Mouse (Mus musculus): ENCODE results near the gene Hist2h3c2. TPM values are rescaled to one million over a fixed set of nuclear protein-coding genes. Genes with fewer than 3 reads are reported as not detected.
A peak's percentile ranks its signal among the peaks of the same experiment; 100 is the strongest.
"Not testable (repeated sequence)": the region's sequence is repeated elsewhere in the genome, so short reads cannot be mapped to it uniquely, and the experiment has no call there.

Gene Hist2h3c2
- polyA plus RNA-seq, 1 experiment from 2014 or later = 9.8 TPM

DNA sequence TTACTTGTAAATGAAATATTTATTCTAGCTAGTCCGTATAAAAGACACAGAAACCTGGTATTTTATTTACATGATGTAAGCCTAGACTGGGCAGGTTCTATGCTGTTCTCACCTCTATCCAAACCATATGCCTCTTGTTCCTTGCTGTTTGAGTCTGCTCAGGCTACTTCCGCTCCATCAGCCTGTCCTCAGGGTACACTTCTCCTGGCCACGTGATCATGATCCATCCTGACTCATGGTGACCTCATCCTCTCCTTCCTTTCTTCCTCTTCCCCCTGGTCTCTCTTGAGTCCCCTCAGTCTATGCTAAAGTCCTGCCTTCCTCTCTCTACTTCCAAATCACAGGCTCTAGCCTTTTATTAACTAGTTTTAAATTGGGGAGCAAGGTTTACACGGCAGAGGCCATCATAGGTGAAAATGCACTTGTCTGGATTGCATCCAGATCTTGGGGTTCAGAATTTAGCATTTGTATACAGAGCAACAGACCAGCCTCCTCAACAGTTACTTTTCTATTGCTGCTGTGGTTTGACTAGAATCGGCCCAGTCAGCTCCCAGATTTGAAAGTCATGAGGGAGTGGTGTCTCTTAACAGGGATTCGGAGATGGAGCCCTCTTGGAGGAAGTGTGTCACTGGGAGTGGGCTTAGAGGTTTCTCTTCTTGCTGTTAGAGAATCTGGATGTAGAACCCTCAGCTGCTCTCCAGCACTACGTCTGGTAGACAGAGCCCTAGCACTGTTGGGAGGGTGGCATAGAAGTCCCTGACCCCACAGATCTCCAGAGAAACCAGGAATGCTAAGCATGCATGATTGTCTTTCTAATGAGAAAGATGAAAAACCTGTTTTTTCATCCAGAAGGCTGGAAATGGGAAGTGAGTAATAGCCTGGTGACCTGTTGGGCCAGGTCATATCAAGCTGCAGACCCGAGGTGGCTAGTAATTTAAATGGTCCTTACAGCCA, 12.0 kb downstream of the Hist2h3c2 start:
- ATAC-seq (replicated peaks; ENCODE audit: insufficient number of reproducible peaks, low FRiP score, low TSS enrichment, low read depth) = no peak
- H3K27me3 ChIP-seq (ENCODE audit: control insufficient read depth, insufficient read depth, low read length) = no peaks in the 10 kb centered on the region

DNA sequence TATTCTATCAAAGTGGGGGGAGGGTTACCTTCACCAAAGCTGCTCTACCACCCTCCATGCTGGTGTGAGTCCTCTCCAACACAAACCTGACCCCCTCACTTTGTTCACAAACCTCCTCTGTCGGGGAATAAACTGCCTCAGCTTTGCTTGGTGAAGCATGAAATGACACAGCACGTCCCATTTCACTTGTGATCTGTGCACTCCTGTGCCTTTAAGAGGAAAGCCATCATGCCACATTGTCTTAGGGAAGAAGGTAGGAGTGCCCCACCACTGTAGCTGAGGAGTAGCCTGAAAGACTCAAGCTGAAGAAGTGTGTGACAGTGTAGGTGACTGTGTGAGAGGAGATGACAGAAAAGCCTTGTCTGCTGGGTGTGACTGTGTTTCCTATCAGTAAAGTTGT, 13.5 kb downstream of the Hist2h3c2 start:
- peaks cover 5% of the 10 kb centered on the region; the same call in 1 of the 2 replicates for H3K4me1 ChIP-seq (ENCODE audit: control insufficient read depth, insufficient read depth, low read length)
- 24% methylated on average over 2 of the region's 2 CpGs for WGBS
- DNase-seq (ENCODE audit: low spot score) = no peak
- H3K27me3 ChIP-seq (ENCODE audit: control insufficient read depth, insufficient read depth, low read length) = no peaks in the 10 kb centered on the region
- H3K9me3 ChIP-seq (replicated peaks; ENCODE audit: control insufficient read depth, low read length) = no peaks in the 10 kb centered on the region
- H3K4me2 ChIP-seq (ENCODE audit: low read depth, low read length) = no peak overlapping the region
- no peak overlapping the region for H3K4me3 ChIP-seq (ENCODE audit: low read depth, low read length)
- H3K9ac ChIP-seq (replicated peaks; ENCODE audit: low read length) = no peak overlapping the region
- H3K27ac ChIP-seq (replicated peaks; ENCODE audit: low read depth, low read length) = no peak overlapping the region
- no peaks in the 10 kb centered on the region for H3K36me3 ChIP-seq (replicated peaks; ENCODE audit: control insufficient read depth, insufficient read depth, low read depth, low read length)
- ATAC-seq (replicated peaks; ENCODE audit: insufficient number of reproducible peaks, low FRiP score, low TSS enrichment, low read depth) = no peak

More for the DNA sequence above, 12.0 kb downstream of the Hist2h3c2 start:
- Histone ChIP-seq H3K4me3 (ENCODE audit: low read depth, low read length) (no peak overlapping the region), H3K36me3 (replicated peaks; ENCODE audit: control insufficient read depth, insufficient read depth, low read depth, low read length) (no peaks in the 10 kb centered on the region), H3K9ac (replicated peaks; ENCODE audit: low read length) (no peak overlapping the region), H3K4me2 (ENCODE audit: low read depth, low read length) (no peak overlapping the region), H3K9me3 (replicated peaks; ENCODE audit: control insufficient read depth, low read length) (no peaks in the 10 kb centered on the region), H3K4me1 (ENCODE audit: control insufficient read depth, insufficient read depth, low read length) (peaks cover 1% of the 10 kb centered on the region; the same call in 1 of the 2 replicates), H3K27ac (replicated peaks; ENCODE audit: low read depth, low read length) (no peak overlapping the region)
- 62% methylated on average over 8 of the region's 8 CpGs for WGBS
- no peak for DNase-seq (ENCODE audit: low spot score)

GRCm38 (mm10) chr3:96222774-96223173, 16.2 kb downstream of the Hist2h3c2 start:
- H3K27ac ChIP-seq (replicated peaks; ENCODE audit: low read depth, low read length) = no peak overlapping the region
- WGBS = 91% methylated on average over 4 of the region's 4 CpGs
- H3K9ac ChIP-seq (replicated peaks; ENCODE audit: low read length) = no peak overlapping the region
- H3K4me3 ChIP-seq (ENCODE audit: low read depth, low read length) = no peak overlapping the region
- H3K36me3 ChIP-seq (replicated peaks; ENCODE audit: control insufficient read depth, insufficient read depth, low read depth, low read length) = no peaks in the 10 kb centered on the region
- DNase-seq (ENCODE audit: low spot score) = no peak
- ATAC-seq (replicated peaks; ENCODE audit: insufficient number of reproducible peaks, low FRiP score, low TSS enrichment, low read depth) = no peak
- H3K4me1 ChIP-seq (ENCODE audit: control insufficient read depth, insufficient read depth, low read length) = peaks cover 8% of the 10 kb centered on the region
- peak overlapping the region; percentile 7; the same call in 1 of the 2 replicates for H3K4me2 ChIP-seq (ENCODE audit: low read depth, low read length)
- H3K27me3 ChIP-seq (ENCODE audit: control insufficient read depth, insufficient read depth, low read length) = no peaks in the 10 kb centered on the region
- no peaks in the 10 kb centered on the region for H3K9me3 ChIP-seq (replicated peaks; ENCODE audit: control insufficient read depth, low read length)

- WGBS = 19% methylated on average over 9 of the region's 9 CpGs
- no peaks in the 10 kb centered on the region for H3K36me3 ChIP-seq (replicated peaks; ENCODE audit: control insufficient read depth, insufficient read depth, low read depth, low read length)
- H3K4me1 ChIP-seq (ENCODE audit: control insufficient read depth, insufficient read depth, low read length) = peaks cover 8% of the 10 kb centered on the region
Measured at GRCm38 (mm10) chr3:96221640-96222038, 17.3 kb downstream of the Hist2h3c2 start.

GRCm38 (mm10) chr3:96220765-96221639, 17.9 kb downstream of the Hist2h3c2 start, which contains the start of the genes Hist2h2ac and Hist2h2be:
Gene Hist2h2ac, minus strand, starts transcription at chr3:96220880.
Gene Hist2h2be, plus strand, starts transcription at chr3:96221119.
- DNase-seq (ENCODE audit: low spot score) (peak; percentile 94), ATAC-seq (replicated peaks; ENCODE audit: insufficient number of reproducible peaks, low FRiP score, low TSS enrichment, low read depth) (peak; percentile 91)
- peaks cover 8% of the 10 kb centered on the region for H3K4me1 ChIP-seq (ENCODE audit: control insufficient read depth, insufficient read depth, low read length)
- no peaks in the 10 kb centered on the region for H3K36me3 ChIP-seq (replicated peaks; ENCODE audit: control insufficient read depth, insufficient read depth, low read depth, low read length)
- H3K9ac ChIP-seq (replicated peaks; ENCODE audit: low read length) = peak within 1 kb of the TSS; percentile 93
- peak within 1 kb of the TSS; percentile 99 for H3K27ac ChIP-seq (replicated peaks; ENCODE audit: low read depth, low read length)
- peak within 1 kb of the TSS; percentile 82 for H3K4me2 ChIP-seq (ENCODE audit: low read depth, low read length)
- peak within 1 kb of the TSS; percentile 62 for H3K4me3 ChIP-seq (ENCODE audit: low read depth, low read length)
- H3K27me3 ChIP-seq (ENCODE audit: control insufficient read depth, insufficient read depth, low read length) = no peaks in the 10 kb centered on the region
- 1% methylated on average over 43 of the region's 43 CpGs for WGBS
- no peaks in the 10 kb centered on the region for H3K9me3 ChIP-seq (replicated peaks; ENCODE audit: control insufficient read depth, low read length)

More at GRCm38 (mm10) chr3:96221640-96222038, 17.3 kb downstream of the Hist2h3c2 start:
- Histone ChIP-seq H3K4me3 (ENCODE audit: low read depth, low read length) (peak overlapping the region; percentile 62), H3K27me3 (ENCODE audit: control insufficient read depth, insufficient read depth, low read length) (no peaks in the 10 kb centered on the region), H3K27ac (replicated peaks; ENCODE audit: low read depth, low read length) (peak overlapping the region; percentile 99), H3K4me2 (ENCODE audit: low read depth, low read length) (peak overlapping the region; percentile 82), H3K9ac (replicated peaks; ENCODE audit: low read length) (peak overlapping the region; percentile 93), H3K9me3 (replicated peaks; ENCODE audit: control insufficient read depth, low read length) (no peaks in the 10 kb centered on the region)
- DNase-seq (ENCODE audit: low spot score) (no peak), ATAC-seq (replicated peaks; ENCODE audit: insufficient number of reproducible peaks, low FRiP score, low TSS enrichment, low read depth) (no peak)

DNA sequence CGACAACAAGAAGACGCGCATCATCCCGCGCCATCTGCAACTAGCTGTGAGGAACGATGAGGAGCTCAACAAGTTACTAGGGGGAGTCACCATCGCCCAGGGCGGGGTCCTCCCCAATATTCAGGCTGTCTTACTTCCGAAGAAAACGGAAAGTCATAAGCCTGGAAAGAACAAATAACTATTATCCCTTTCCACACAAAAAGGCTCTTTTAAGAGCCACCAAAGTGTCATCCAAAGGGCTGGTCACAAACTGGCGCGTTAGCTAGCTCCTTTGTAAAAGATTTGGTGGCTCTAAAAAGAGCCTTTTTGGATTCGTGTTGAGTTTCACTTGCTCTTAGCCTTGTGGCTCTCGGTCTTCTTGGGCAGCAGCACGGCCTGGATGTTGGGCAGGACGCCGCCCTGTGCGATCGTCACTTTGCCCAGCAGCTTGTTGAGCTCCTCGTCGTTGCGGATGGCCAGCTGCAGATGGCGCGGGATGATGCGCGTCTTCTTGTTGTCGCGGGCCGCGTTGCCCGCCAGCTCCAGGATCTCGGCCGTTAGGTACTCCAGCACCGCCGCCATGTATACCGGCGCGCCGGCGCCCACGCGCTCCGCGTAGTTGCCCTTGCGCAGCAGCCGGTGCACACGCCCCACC, 18.7 kb downstream of the Hist2h3c2 start:
- under 1% methylated on average over 26 of the region's 47 CpGs for WGBS

GRCm38 (mm10) chr3:96219661-96220130, 19.2 kb downstream of the Hist2h3c2 start, which contains the start of the genes Bola1 and Hist2h2ab:
Gene Bola1, minus strand, starts transcription at chr3:96219709.
Gene Hist2h2ab, plus strand, starts transcription at chr3:96219865.
- Histone ChIP-seq H3K4me1 (ENCODE audit: control insufficient read depth, insufficient read depth, low read length) (peaks cover 8% of the 10 kb centered on the region), H3K4me3 (ENCODE audit: low read depth, low read length) (peak within 1 kb of the TSS; percentile 62), H3K27me3 (ENCODE audit: control insufficient read depth, insufficient read depth, low read length) (no peaks in the 10 kb centered on the region), H3K27ac (replicated peaks; ENCODE audit: low read depth, low read length) (peak within 1 kb of the TSS; percentile 99), H3K9me3 (replicated peaks; ENCODE audit: control insufficient read depth, low read length) (no peaks in the 10 kb centered on the region), H3K4me2 (ENCODE audit: low read depth, low read length) (peak within 1 kb of the TSS; percentile 78), H3K36me3 (replicated peaks; ENCODE audit: control insufficient read depth, insufficient read depth, low read depth, low read length) (no peaks in the 10 kb centered on the region), H3K9ac (replicated peaks; ENCODE audit: low read length) (peak within 1 kb of the TSS; percentile 93)
- peak; percentile 88 for DNase-seq (ENCODE audit: low spot score)
- peak; percentile 76 for ATAC-seq (replicated peaks; ENCODE audit: insufficient number of reproducible peaks, low FRiP score, low TSS enrichment, low read depth)
- WGBS = under 1% methylated on average over 37 of the region's 37 CpGs

More for the DNA sequence above, 18.7 kb downstream of the Hist2h3c2 start:
- ATAC-seq (replicated peaks; ENCODE audit: insufficient number of reproducible peaks, low FRiP score, low TSS enrichment, low read depth) = peak; percentile 11; the same call in 1 of the 2 replicates
- H3K4me3 ChIP-seq (ENCODE audit: low read depth, low read length) = peak overlapping the region; percentile 62
- not testable (repeated sequence) for H3K4me1 ChIP-seq (ENCODE audit: control insufficient read depth, insufficient read depth, low read length); H3K36me3 ChIP-seq (replicated peaks; ENCODE audit: control insufficient read depth, insufficient read depth, low read depth, low read length); H3K27me3 ChIP-seq (ENCODE audit: control insufficient read depth, insufficient read depth, low read length); H3K9me3 ChIP-seq (replicated peaks; ENCODE audit: control insufficient read depth, low read length)
- H3K27ac ChIP-seq (replicated peaks; ENCODE audit: low read depth, low read length) = peak overlapping the region; percentile 99
- peak; percentile 70 for DNase-seq (ENCODE audit: low spot score)
- peak overlapping the region; percentile 93 for H3K9ac ChIP-seq (replicated peaks; ENCODE audit: low read length)
- peak overlapping the region; percentile 78 for H3K4me2 ChIP-seq (ENCODE audit: low read depth, low read length)

Measured in embryonic facial prominence, embryonic 11.5 days (tissue).